Mouse (Mus musculus): Measurements from ENCODE around the gene Wbp4. TPM values are rescaled to one million over a fixed set of nuclear protein-coding genes. Genes with fewer than 3 reads are reported as not detected.
"Not testable (repeated sequence)": the region's sequence is repeated elsewhere in the genome, so short reads cannot be mapped to it uniquely, and the experiment has no call there.

Gene Wbp4
- 38.7 and 38.9 TPM in 2 replicates for polyA plus RNA-seq (2015; fragmentation: Nextera tagmentation; extraction: Ambion mirVana)

DNA sequence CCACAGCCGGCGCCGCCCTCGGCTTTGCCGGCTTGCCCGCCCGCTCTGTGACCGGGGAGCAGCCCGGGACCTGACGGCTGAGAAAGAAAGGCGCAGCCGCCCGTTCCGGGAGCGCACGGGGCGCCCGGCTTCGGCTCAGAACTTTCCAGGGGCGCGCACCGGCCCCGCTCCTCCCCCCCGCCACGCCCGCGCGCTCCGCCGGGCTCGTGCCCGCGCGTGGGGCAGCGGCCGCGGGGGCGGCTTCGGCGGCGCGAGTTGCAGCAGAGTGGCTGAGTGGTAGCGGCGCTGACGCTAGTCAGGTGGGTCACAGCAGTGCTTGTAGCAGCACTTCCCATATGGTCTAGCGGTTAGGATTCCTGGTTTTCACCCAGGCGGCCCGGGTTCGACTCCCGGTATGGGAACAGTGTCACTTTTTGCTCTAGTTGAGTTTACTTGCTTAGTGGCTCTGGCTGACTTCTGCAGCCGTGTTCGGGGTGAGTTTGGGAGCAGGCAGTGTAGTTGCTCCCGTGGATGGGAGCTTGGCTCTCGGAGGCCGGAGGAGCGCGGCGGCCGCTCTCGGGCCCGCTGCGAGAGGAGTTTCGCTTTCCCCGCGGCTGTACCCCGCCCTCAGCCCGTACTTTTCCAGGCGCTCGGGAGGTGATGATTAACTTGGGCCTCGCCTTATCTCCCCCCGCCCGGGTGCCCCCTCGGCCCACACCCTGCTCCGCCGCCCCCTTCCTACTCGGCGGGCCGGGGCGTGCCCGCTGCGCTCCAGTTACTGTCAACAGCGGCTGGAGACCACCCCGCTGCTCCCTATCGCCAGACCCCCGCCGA, at the start of gene Wbp4:
TSS of gene Wbp4 (minus strand) at position 182 of the 813 bp plus-strand sequence.
- H3K27me3 ChIP-seq (replicated peaks; ENCODE audit: control insufficient read depth, insufficient read depth, low read length) = no peaks in the 10 kb centered on the region
- 0% methylated on average over 31 of the region's 86 CpGs for WGBS
- H3K36me3 ChIP-seq (ENCODE audit: control insufficient read depth, insufficient read depth, low read length) = peaks cover 3% of the 10 kb centered on the region
- peak within 1 kb of the TSS; percentile 99 for H3K9ac ChIP-seq (ENCODE audit: low read depth, low read length)
- peak within 1 kb of the TSS; percentile 93 for H3K4me3 ChIP-seq (ENCODE audit: low read length)
- peak; percentile 94 for ATAC-seq
- H3K4me2 ChIP-seq (ENCODE audit: low read length) = peak within 1 kb of the TSS; percentile 78
- peak within 1 kb of the TSS; percentile 100 for H3K27ac ChIP-seq (ENCODE audit: low read depth, low read length)
- no peaks in the 10 kb centered on the region for H3K9me3 ChIP-seq (ENCODE audit: control insufficient read depth, low read length)
- H3K4me1 ChIP-seq (ENCODE audit: control insufficient read depth, insufficient read depth, low read depth, low read length) = peaks cover 24% of the 10 kb centered on the region

DNA sequence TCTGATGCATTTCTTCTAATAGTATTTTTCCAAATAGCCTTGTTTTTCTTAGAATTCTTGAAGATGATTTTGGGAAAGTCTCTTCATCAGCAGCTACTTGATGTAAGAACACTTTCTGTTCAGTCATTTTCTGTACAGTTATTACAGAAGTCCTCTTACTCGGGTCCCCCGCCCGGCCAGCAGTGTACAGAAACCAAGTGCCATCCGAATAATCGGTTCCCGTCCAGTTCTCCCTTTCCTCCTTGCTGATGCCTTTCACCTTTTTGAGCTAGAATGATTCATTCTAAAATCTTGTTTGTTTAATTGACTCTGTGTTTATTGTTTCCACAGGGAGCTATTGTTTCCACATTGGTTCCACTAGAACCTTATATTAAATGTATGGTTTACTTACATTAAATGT, 49.4 kb upstream of the Wbp4 start:
- Histone ChIP-seq H3K27ac (ENCODE audit: low read depth, low read length) (no peak overlapping the region), H3K27me3 (replicated peaks; ENCODE audit: control insufficient read depth, insufficient read depth, low read length) (no peaks in the 10 kb centered on the region), H3K9me3 (ENCODE audit: control insufficient read depth, low read length) (no peaks in the 10 kb centered on the region), H3K36me3 (ENCODE audit: control insufficient read depth, insufficient read depth, low read length) (no peaks in the 10 kb centered on the region), H3K9ac (ENCODE audit: low read depth, low read length) (no peak overlapping the region), H3K4me2 (ENCODE audit: low read length) (no peak overlapping the region), H3K4me3 (ENCODE audit: low read length) (no peak overlapping the region), H3K4me1 (ENCODE audit: control insufficient read depth, insufficient read depth, low read depth, low read length) (no peaks in the 10 kb centered on the region)
- ATAC-seq = no peak
- WGBS = 82% methylated on average over 6 of the region's 6 CpGs

DNA sequence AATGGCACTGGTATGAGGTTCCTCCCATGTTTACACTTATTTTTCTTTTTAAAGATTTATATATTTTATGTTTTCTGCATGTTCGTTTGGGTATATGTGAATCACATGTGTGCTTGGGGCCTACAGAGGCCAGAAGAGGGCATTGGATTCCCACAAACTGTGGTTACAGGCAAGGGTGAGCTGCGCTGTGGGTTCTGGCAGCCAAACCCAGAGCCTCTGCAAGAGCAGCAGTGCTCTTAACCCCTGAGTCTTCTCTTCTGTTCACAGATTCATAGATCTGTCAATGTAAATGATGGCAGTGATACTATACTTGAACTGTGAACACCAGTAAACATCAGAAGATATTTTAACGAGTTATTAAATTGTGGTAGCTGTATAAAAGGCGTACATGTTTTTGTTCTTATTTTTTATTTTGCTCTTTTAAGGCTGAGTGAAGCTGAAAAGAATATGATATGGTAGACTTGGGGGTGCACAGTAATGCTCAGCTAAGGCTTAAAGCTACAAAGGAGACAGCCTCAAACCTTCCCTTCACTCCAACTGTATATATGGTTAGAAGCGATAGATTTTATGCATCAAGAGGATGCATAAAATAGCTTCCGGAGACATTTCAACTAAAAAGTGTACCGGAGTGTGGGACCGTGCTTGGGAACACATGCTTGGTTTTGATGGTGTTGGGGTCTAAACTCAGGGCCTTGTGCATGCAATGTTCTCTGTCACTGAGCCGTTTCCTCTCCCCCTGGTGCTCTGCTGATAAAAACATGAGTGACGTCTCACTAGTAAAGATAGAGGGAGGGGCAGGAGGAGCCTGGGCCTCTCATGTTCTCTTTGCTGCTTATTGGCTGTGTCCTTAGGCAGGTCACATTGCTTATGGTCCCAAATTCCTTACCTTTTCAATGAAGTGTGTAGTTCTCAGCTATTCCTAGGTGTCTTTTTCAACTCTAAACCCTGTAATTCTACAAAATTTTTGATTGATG, 48.5 kb upstream of the Wbp4 start:
- Histone ChIP-seq H3K4me1 (ENCODE audit: control insufficient read depth, insufficient read depth, low read depth, low read length) (no peaks in the 10 kb centered on the region), H3K9ac (ENCODE audit: low read depth, low read length) (no peak overlapping the region), H3K9me3 (ENCODE audit: control insufficient read depth, low read length) (no peaks in the 10 kb centered on the region), H3K27ac (ENCODE audit: low read depth, low read length) (no peak overlapping the region), H3K36me3 (ENCODE audit: control insufficient read depth, insufficient read depth, low read length) (no peaks in the 10 kb centered on the region), H3K4me3 (ENCODE audit: low read length) (no peak overlapping the region), H3K27me3 (replicated peaks; ENCODE audit: control insufficient read depth, insufficient read depth, low read length) (no peaks in the 10 kb centered on the region), H3K4me2 (ENCODE audit: low read length) (no peak overlapping the region)
- no peak for ATAC-seq
- 85% methylated on average over 10 of the region's 10 CpGs for WGBS

GRCm38 (mm10) chr14:79527704-79528103, 46.4 kb upstream of the Wbp4 start:
- 71% methylated on average over 6 of the region's 6 CpGs for WGBS

GRCm38 (mm10) chr14:79526106-79526505, 44.8 kb upstream of the Wbp4 start:
- H3K9me3 ChIP-seq (ENCODE audit: control insufficient read depth, low read length); H3K4me1 ChIP-seq (ENCODE audit: control insufficient read depth, insufficient read depth, low read depth, low read length); H3K27me3 ChIP-seq (replicated peaks; ENCODE audit: control insufficient read depth, insufficient read depth, low read length); ATAC-seq; H3K4me3 ChIP-seq (ENCODE audit: low read length); H3K27ac ChIP-seq (ENCODE audit: low read depth, low read length); H3K36me3 ChIP-seq (ENCODE audit: control insufficient read depth, insufficient read depth, low read length); H3K9ac ChIP-seq (ENCODE audit: low read depth, low read length); H3K4me2 ChIP-seq (ENCODE audit: low read length): not testable (repeated sequence)
- 88% methylated on average over 12 of the region's 12 CpGs for WGBS

More at GRCm38 (mm10) chr14:79527704-79528103, 46.4 kb upstream of the Wbp4 start:
- no peak overlapping the region for H3K4me2 ChIP-seq (ENCODE audit: low read length)
- H3K36me3 ChIP-seq (ENCODE audit: control insufficient read depth, insufficient read depth, low read length) = no peaks in the 10 kb centered on the region
- ATAC-seq = no peak
- H3K27me3 ChIP-seq (replicated peaks; ENCODE audit: control insufficient read depth, insufficient read depth, low read length) = no peaks in the 10 kb centered on the region
- H3K27ac ChIP-seq (ENCODE audit: low read depth, low read length) = no peak overlapping the region
- H3K9ac ChIP-seq (ENCODE audit: low read depth, low read length) = no peak overlapping the region
- H3K9me3 ChIP-seq (ENCODE audit: control insufficient read depth, low read length) = no peaks in the 10 kb centered on the region
- H3K4me3 ChIP-seq (ENCODE audit: low read length) = no peak overlapping the region
- no peaks in the 10 kb centered on the region for H3K4me1 ChIP-seq (ENCODE audit: control insufficient read depth, insufficient read depth, low read depth, low read length)

- Histone ChIP-seq H3K9ac (ENCODE audit: low read depth, low read length) (no peak overlapping the region), H3K36me3 (ENCODE audit: control insufficient read depth, insufficient read depth, low read length) (no peaks in the 10 kb centered on the region), H3K4me3 (ENCODE audit: low read length) (no peak overlapping the region), H3K4me2 (ENCODE audit: low read length) (no peak overlapping the region), H3K9me3 (ENCODE audit: control insufficient read depth, low read length) (no peaks in the 10 kb centered on the region), H3K27me3 (replicated peaks; ENCODE audit: control insufficient read depth, insufficient read depth, low read length) (no peaks in the 10 kb centered on the region), H3K27ac (ENCODE audit: low read depth, low read length) (no peak overlapping the region), H3K4me1 (ENCODE audit: control insufficient read depth, insufficient read depth, low read depth, low read length) (no peaks in the 10 kb centered on the region)
- WGBS = 91% methylated on average over 9 of the region's 9 CpGs
- ATAC-seq = no peak
Measured at GRCm38 (mm10) chr14:79522387-79522786, 41.1 kb upstream of the Wbp4 start.

DNA sequence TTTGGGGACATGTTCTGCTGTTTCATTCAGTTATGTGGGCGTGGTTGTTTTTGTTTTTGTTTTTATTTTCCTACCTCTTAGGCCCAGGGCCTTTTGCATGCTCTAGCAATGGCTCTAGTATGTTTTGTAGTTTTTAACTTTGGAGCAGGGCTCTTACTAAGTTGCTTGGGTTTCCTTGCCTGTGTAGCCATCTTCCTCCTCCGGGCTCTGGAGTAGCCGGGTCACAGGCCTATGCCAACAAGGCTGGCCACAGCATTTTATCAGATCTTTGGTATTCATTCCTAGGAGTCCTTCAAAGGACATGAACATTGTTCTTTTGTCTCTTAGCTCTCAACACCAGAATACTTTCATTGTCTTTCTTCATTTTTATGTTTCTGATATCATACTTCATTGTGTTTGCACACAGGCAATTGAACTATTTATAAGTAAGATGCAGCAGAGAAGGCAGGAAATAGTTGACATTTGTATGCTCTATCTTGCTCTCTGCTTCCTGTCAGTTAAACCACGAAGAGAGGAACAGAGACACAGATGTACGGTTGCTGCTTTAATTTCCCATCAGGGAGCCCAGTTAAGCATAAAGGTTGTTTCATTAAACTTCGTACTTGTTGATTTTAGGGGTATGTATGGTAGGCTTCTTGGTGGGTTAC, 40.3 kb upstream of the Wbp4 start:
- Histone ChIP-seq H3K4me2 (ENCODE audit: low read length) (no peak overlapping the region), H3K4me3 (ENCODE audit: low read length) (no peak overlapping the region), H3K4me1 (ENCODE audit: control insufficient read depth, insufficient read depth, low read depth, low read length) (no peaks in the 10 kb centered on the region), H3K27me3 (replicated peaks; ENCODE audit: control insufficient read depth, insufficient read depth, low read length) (no peaks in the 10 kb centered on the region), H3K27ac (ENCODE audit: low read depth, low read length) (no peak overlapping the region), H3K9me3 (ENCODE audit: control insufficient read depth, low read length) (no peaks in the 10 kb centered on the region), H3K36me3 (ENCODE audit: control insufficient read depth, insufficient read depth, low read length) (no peaks in the 10 kb centered on the region), H3K9ac (ENCODE audit: low read depth, low read length) (no peak overlapping the region)
- no peak for ATAC-seq
- 78% methylated on average over 6 of the region's 6 CpGs for WGBS

DNA sequence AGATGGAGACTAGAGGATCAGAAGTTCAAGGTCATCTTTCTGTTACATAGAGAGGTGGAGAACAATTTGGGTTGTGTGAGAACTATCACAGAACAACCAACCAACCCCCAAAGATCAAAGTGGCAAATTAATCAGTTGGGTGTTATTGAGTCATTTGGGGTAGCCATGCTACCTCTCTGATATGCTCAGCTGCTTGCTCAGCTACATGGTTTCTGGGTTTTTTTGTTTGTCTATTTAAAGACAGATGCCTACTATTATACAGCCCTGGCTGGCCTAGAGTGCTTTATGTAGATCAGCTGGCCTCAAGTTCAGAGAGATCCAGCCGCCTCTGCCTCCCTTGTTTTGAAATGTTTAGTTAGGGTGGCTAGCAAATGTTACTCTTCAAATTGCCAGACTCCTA, 39.7 kb upstream of the Wbp4 start:
- Histone ChIP-seq H3K4me2 (ENCODE audit: low read length) (no peak overlapping the region), H3K27ac (ENCODE audit: low read depth, low read length) (no peak overlapping the region), H3K9ac (ENCODE audit: low read depth, low read length) (no peak overlapping the region), H3K4me1 (ENCODE audit: control insufficient read depth, insufficient read depth, low read depth, low read length) (no peaks in the 10 kb centered on the region), H3K27me3 (replicated peaks; ENCODE audit: control insufficient read depth, insufficient read depth, low read length) (no peaks in the 10 kb centered on the region), H3K9me3 (ENCODE audit: control insufficient read depth, low read length) (no peaks in the 10 kb centered on the region), H3K36me3 (ENCODE audit: control insufficient read depth, insufficient read depth, low read length) (no peaks in the 10 kb centered on the region), H3K4me3 (ENCODE audit: low read length) (no peak overlapping the region)
- ATAC-seq = no peak
- 82% methylated on average over 1 of the region's 1 CpGs for WGBS

GRCm38 (mm10) chr14:79520612-79521011, 39.3 kb upstream of the Wbp4 start:
- H3K4me3 ChIP-seq (ENCODE audit: low read length) = no peak overlapping the region
- H3K27me3 ChIP-seq (replicated peaks; ENCODE audit: control insufficient read depth, insufficient read depth, low read length) = no peaks in the 10 kb centered on the region
- H3K9me3 ChIP-seq (ENCODE audit: control insufficient read depth, low read length) = no peaks in the 10 kb centered on the region
- no peak overlapping the region for H3K27ac ChIP-seq (ENCODE audit: low read depth, low read length)
- no peaks in the 10 kb centered on the region for H3K36me3 ChIP-seq (ENCODE audit: control insufficient read depth, insufficient read depth, low read length)
- no peak overlapping the region for H3K4me2 ChIP-seq (ENCODE audit: low read length)
- no peak for ATAC-seq
- no peak overlapping the region for H3K9ac ChIP-seq (ENCODE audit: low read depth, low read length)
- no peaks in the 10 kb centered on the region for H3K4me1 ChIP-seq (ENCODE audit: control insufficient read depth, insufficient read depth, low read depth, low read length)

Measured in hindbrain, embryonic 16.5 days (tissue).